Mouse (Mus musculus) forebrain, postnatal 0 days (tissue): ENCODE data around the gene Acad12. TPM values are rescaled to one million over a fixed set of nuclear protein-coding genes. Genes with fewer than 3 reads are reported as not detected.

Experiments
- ATAC-seq: fragments of 200-750 bp; cut with Nextera tagmentation; 2 replicates; pipeline ENCODE4 v1.8.0; 2017; ENCODE audit warnings: mild to moderate bottlenecking, moderate library complexity
- DNase-seq: peaks from one replicate; pipeline ENCODE4 v3.0.0-alpha.2; 2015
- H3K27ac ChIP-seq: fragments of 300-500 bp; sonication (generic); 2 replicates; pipeline ENCODE4 v1.5.1; 2014; ENCODE audit warnings: low read depth, mild to moderate bottlenecking, antibody characterized with exemption, low read length, moderate library complexity, mixed read lengths
- H3K27me3 ChIP-seq: fragments of 300-500 bp; sonication (generic); 2 replicates; pipeline ENCODE4 v1.6.1; 2014; ENCODE audit warnings: mild to moderate bottlenecking, low read length, mixed read lengths; ENCODE audit not compliant: insufficient read depth
- H3K36me3 ChIP-seq: fragments of 300-500 bp; sonication (generic); 2 replicates; pipeline ENCODE4 v1.6.1; 2014; ENCODE audit warnings: mild to moderate bottlenecking, moderate library complexity; ENCODE audit not compliant: insufficient read depth
- H3K4me1 ChIP-seq: fragments of 300-500 bp; sonication (generic); 2 replicates; pipeline ENCODE4 v1.6.1; 2014; ENCODE audit warnings: antibody characterized with exemption; ENCODE audit not compliant: insufficient read depth
- H3K4me2 ChIP-seq: fragments of 300-500 bp; sonication (generic); 2 replicates; pipeline ENCODE4 v1.6.1; 2014; ENCODE audit warnings: low read depth, mild to moderate bottlenecking, moderate library complexity
- H3K4me3 ChIP-seq: fragments of 300-500 bp; sonication (generic); 2 replicates; pipeline ENCODE4 v1.5.1; 2014; ENCODE audit warnings: low read depth, low read length, mixed read lengths
- H3K9ac ChIP-seq: fragments of 300-500 bp; sonication (generic); 2 replicates; pipeline ENCODE4 v1.6.1; 2014; ENCODE audit warnings: mild to moderate bottlenecking
- H3K9me3 ChIP-seq: fragments of 300-500 bp; sonication (generic); 2 replicates; pipeline ENCODE4 v1.6.1; 2016; ENCODE audit warnings: low read length
- CTCF ChIP-seq: sonication (generic); IDR thresholded peaks from 2 replicates; pipeline ENCODE4 v1.5.1; 2016; ENCODE audit warnings: antibody characterized with exemption, control low read depth, low read depth
- WGBS: fragments of 180-500 bp; shearing (Covaris S2); extraction: QIAGEN DNeasy Blood & Tissue Kit; methylation state at CpG from one replicate; pipeline ENCODE4 v1.1.7; 2014; 5-methylcytosine and 5-hydroxymethylcytosine counted together
- polyA plus RNA-seq: library from polyadenylated mRNA; unstranded; fragments of >200 nt; fragmentation: Nextera tagmentation; extraction: Ambion mirVana; gene quantifications from 2 replicates; pipeline ENCODE4 v1.2.1, GENCODE M21; 2015
- total RNA-seq: library from RNA; depleted of rRNA; stranded (reverse); fragments of >200 nt; gene quantifications from 2 replicates; pipeline ENCODE4 v1.2.3, GENCODE M21; 2014

Gene Acad12
- total and polyA plus RNA-seq, 2 experiments from 2014 or later, result 0.96 to 1.4 TPM

DNA sequence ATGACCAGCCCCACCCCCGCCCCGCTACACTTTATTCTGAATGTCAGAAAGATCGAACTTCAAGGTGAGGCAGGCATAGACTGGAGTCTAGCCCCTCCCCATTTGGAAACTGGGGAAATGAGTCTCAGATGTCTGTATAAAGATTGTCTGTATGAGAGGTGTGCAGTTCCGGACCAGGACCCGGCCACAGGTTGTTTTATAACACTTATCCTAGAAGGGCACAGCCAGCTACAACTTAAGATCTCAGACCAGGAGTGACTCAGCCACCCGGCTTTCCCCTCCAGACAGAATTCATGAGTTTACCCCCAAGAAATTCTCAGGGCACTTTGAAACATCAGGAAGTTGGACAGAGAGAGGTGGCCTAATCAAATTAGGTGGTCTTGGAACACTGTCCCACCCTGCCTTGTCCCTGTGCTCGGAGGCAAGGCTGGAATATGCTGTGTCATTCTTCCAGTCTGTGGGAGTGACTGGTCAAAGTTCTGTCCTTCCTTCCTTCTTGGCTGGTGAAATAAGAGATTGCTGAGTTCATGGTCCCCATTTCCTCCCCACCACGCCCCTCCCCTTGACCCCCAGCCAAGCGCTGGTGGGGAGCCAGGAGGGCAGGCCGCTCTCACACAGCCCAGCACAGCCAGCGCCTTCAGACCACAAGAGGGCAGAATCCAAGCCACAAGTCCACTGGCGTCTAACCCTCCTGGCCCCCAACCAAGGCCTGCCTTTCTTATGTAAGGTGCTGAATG is 34.8 kb downstream of the Acad12 start:
- WGBS, result 58% methylated on average over 12 of the region's 12 CpGs
- no peak overlapping the region for H3K27ac ChIP-seq
- no peaks in the 10 kb centered on the region for H3K27me3 ChIP-seq
- DNase-seq (peak; percentile 53), ATAC-seq (peak; percentile 69)
- H3K36me3 ChIP-seq, result peaks cover 14% of the 10 kb centered on the region; the same call in 1 of the 2 replicates
- no peaks in the 10 kb centered on the region for H3K9me3 ChIP-seq
- no peak overlapping the region for H3K4me3 ChIP-seq
- H3K9ac ChIP-seq, result no peak overlapping the region
- TF ChIP-seq CTCF, result peak; percentile 63
- no peak overlapping the region for H3K4me2 ChIP-seq
- H3K4me1 ChIP-seq, result no peaks in the 10 kb centered on the region

DNA sequence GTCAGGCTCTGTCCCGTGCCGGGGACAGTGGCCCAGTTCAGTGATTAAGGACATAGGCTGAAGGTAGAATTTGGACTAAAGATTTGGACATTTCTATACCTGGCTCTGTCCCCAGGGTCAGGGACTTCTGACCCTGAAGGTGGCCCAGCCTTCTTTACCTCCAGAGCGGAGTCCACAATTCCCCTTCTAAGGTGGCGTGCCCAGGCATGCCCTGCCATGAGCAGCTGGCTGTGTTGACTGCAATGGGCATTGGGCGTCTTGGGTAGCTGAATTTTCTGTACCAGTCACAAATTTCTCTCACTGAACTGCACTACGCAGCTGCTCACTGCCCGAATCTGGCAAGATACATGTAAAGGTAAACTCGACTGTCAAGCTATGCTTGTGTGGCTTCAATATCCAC is 36.8 kb downstream of the Acad12 start:
- no peaks in the 10 kb centered on the region for H3K27me3 ChIP-seq
- H3K4me2 ChIP-seq, result no peak overlapping the region
- H3K36me3 ChIP-seq, result peaks cover 25% of the 10 kb centered on the region
- no peak overlapping the region for H3K27ac ChIP-seq
- H3K9ac ChIP-seq, result no peak overlapping the region
- 92% methylated on average over 8 of the region's 8 CpGs for WGBS
- no peaks in the 10 kb centered on the region for H3K9me3 ChIP-seq
- no peaks in the 10 kb centered on the region for H3K4me1 ChIP-seq
- TF ChIP-seq CTCF, result no peak
- no peak for ATAC-seq
- no peak overlapping the region for H3K4me3 ChIP-seq
- no peak for DNase-seq

DNA sequence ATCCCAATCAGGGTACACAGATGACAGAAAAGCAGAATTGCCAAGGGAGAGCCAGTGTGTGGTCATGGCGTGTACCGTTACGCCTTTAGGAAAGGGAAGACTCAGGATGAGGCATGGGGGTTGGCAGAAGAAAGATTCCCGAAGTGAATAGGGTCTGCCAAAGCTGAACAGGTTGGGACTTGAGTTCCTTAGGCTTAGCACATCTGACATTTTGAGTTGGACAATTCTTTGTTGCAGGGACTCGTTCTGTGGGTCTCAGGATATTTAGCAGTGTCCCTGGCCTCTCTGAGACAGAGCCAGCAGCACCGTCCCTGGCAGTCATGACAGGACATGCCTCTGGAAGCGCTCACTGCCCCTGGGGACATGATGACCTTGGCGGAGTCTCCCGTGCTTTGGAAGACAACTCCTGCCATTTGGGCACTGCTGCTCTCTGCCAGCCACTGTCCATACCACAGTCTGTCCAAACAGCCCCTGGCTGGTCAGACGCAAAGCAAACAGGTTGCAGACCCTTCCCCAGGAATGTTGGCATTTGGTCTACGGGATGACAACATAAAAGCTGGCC is 41.7 kb downstream of the Acad12 start:
- no peak overlapping the region for H3K9ac ChIP-seq
- H3K27ac ChIP-seq, result no peak overlapping the region
- H3K4me1 ChIP-seq, result no peaks in the 10 kb centered on the region
- H3K27me3 ChIP-seq, result no peaks in the 10 kb centered on the region
- no peak for DNase-seq
- no peak overlapping the region for H3K4me2 ChIP-seq
- H3K4me3 ChIP-seq, result no peak overlapping the region
- WGBS, result 91% methylated on average over 11 of the region's 11 CpGs
- no peaks in the 10 kb centered on the region for H3K9me3 ChIP-seq
- no peak for TF ChIP-seq CTCF
- H3K36me3 ChIP-seq, result peaks cover 44% of the 10 kb centered on the region
- ATAC-seq, result no peak

DNA sequence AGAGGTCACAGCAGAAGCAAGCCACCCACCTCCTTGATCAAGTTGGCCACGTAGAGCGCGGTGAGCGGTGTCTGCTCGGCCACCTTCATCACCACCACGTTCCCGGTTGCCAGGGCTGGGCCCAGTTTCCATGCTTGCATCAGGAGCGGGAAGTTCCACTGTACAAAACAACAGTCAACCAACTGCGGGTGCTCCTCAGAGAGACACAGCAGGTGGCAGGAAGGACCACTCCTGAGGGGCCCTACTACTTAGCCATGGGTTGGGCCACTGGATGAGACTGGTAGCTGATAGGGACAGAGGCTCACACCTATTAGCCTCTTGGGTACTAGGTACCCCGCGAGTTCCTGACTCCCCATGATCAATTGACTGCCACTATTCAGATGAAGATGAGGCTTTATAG is 42.9 kb downstream of the Acad12 start:
- no peak overlapping the region for H3K4me3 ChIP-seq
- H3K27ac ChIP-seq, result no peak overlapping the region
- WGBS, result 94% methylated on average over 11 of the region's 11 CpGs
- peaks cover 45% of the 10 kb centered on the region for H3K36me3 ChIP-seq
- no peaks in the 10 kb centered on the region for H3K4me1 ChIP-seq
- no peaks in the 10 kb centered on the region for H3K27me3 ChIP-seq
- TF ChIP-seq CTCF, result no peak
- no peak overlapping the region for H3K9ac ChIP-seq
- ATAC-seq (no peak), DNase-seq (no peak)
- H3K4me2 ChIP-seq, result no peak overlapping the region
- no peaks in the 10 kb centered on the region for H3K9me3 ChIP-seq

DNA sequence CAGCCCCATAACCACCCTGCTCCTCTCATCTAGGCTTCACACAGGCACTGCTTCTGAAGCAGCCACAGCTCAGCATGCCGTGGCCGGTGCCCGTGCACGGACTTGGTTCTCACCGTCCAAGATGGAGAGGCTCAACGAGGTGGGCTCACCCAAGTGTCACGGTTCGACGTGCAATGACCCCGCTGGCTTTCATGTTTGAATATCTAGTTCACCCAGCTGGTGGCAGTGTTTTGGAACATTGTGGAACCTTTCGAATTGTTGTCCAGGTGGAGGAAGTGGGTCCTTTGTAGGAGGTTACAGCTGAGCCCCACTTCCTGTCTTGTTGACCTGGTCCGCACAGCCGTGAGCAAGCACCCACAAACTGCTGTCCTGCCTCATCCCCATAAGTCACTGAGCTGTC is 44.6 kb downstream of the Acad12 start:
- Histone ChIP-seq H3K36me3 (peaks cover 45% of the 10 kb centered on the region), H3K4me1 (no peaks in the 10 kb centered on the region), H3K9ac (no peak overlapping the region), H3K4me3 (no peak overlapping the region), H3K27ac (no peak overlapping the region), H3K9me3 (no peaks in the 10 kb centered on the region), H3K27me3 (no peaks in the 10 kb centered on the region), H3K4me2 (no peak overlapping the region)
- no peak for TF ChIP-seq CTCF
- no peak for ATAC-seq
- WGBS, result 91% methylated on average over 13 of the region's 13 CpGs
- no peak for DNase-seq

DNA sequence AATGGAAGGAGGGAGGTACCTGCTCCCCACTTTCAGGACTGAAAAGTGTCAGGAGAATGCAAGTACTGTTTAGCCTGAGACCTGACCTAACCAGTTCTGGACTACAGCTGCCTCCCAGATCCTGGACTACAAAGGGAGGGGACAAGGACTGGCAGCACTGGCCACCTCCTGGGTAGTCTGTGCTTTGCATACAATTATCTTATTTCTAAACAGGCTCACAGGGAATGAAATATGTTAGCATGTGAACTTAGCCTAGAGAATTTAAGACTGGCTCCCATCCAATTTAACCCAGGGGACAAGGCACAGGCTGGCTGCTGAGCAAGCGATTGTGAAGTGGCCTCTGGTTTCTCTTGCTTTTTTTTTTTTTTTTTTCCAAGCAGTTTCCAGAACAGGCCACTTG is 48.0 kb downstream of the Acad12 start:
- peaks cover 43% of the 10 kb centered on the region for H3K36me3 ChIP-seq
- ATAC-seq (no peak), DNase-seq (no peak)
- no peak overlapping the region for H3K4me2 ChIP-seq
- 86% methylated on average over 1 of the region's 1 CpGs for WGBS
- no peak overlapping the region for H3K9ac ChIP-seq
- no peak overlapping the region for H3K27ac ChIP-seq
- H3K27me3 ChIP-seq, result no peaks in the 10 kb centered on the region
- H3K9me3 ChIP-seq, result no peaks in the 10 kb centered on the region
- no peak for TF ChIP-seq CTCF
- H3K4me3 ChIP-seq, result no peak overlapping the region
- H3K4me1 ChIP-seq, result no peaks in the 10 kb centered on the region

DNA sequence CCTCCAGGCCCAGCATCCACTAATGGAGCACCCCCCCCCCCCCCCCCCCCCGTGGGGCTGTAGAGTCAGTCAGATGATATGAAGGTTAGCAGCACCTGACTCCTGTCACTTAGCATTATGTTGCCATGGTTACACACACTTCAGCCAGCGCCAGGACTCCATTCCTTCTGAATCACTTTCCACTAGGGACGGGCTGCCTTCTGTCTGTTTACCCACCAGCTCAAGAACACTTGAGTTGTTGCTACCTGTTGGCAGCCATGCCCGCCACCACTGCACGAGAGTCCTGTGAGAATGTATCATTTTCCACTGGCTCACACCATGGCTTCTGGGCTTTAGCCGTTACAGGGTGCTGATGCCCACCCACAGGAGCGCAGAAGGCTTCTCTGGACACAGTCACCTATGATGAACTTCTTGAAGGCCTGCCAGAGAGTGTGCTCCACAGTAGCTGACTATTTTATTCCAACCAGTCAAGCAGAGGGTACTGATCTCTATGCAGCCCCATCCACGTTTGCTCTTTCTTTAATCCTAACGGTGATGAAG is 48.8 kb downstream of the Acad12 start:
- WGBS, result 75% methylated on average over 8 of the region's 9 CpGs
- Histone ChIP-seq H3K9ac (no peak overlapping the region), H3K9me3 (no peaks in the 10 kb centered on the region), H3K4me2 (no peak overlapping the region), H3K4me1 (no peaks in the 10 kb centered on the region), H3K27ac (no peak overlapping the region), H3K36me3 (peaks cover 37% of the 10 kb centered on the region), H3K4me3 (no peak overlapping the region), H3K27me3 (no peaks in the 10 kb centered on the region)
- DNase-seq (no peak), ATAC-seq (no peak)
- TF ChIP-seq CTCF, result no peak
